Mouse (Mus musculus) skeletal muscle tissue, adult 2 months (tissue): ENCODE data around the gene Traf3ip2.

Experiments used
- DNase-seq: peaks from one replicate; pipeline ENCODE4 v3.0.0-alpha.2; 2012; ENCODE audit warnings: low read depth, low spot score

Traf3ip2 gene

DNA sequence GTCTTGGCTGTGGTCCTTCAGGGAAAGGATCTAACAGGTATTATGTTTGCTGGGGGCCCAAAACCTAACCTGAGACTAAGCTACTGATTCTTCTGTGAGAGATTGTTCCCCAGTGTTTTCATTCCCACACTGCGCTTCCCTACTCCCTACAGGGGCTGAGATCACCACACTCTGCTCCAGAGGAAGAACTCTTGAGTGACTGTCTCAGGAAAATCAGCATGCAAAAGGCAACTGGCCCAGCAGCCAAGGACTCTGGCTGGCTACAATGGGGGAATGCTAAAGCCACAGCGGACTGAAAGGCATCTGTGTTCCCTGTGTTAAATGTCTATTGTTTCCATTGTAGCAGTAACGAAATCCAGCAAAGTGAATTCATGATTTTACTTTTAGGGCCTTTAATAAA is 62.0 kb downstream of the Traf3ip2 start:
- DNase-seq: no peak

GRCm38 (mm10) chr10:39678199-39678791 is 65.6 kb downstream of the Traf3ip2 start:
- no peak for DNase-seq

GRCm38 (mm10) chr10:39681014-39681413 is 68.3 kb downstream of the Traf3ip2 start:
- DNase-seq: no peak

DNA sequence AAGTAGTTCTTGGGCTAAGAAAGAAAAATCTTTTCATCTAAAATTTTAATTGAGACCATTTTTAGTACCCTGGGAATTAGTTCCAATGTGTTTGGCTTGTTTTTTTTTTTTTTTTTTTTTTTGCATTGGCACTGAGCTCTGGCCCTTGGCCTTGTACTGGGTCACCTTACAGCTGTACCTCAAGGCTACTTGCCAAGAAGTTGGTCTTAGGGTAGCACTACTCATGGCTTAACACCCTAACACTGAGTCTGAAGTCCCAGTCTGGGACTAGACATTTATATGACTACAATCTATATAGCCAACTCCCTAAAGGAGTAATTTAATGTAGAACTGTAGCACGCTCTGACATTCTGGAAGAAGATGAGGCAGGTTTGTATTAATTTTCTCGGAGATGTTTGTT is 69.8 kb downstream of the Traf3ip2 start:
- peak; percentile 79 for DNase-seq

DNA sequence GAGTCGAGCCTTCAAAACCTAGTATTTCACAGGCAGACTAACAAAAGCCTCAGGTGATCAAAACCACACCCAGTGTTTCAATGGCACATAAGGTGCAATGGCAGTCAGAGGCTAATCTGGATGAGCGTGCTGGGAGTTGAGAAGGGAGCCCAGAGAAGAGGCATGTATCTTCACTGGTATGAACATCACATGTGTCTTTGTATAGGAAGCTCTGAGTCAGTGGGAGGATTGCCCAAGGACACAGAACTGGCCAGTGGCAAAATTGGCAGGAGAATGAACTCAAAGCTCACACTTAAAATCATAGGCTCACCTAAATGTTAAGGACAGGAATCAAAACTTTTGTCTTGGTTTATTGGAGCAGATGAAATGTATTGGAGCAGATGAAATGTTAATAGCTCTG is 70.7 kb downstream of the Traf3ip2 start:
- DNase-seq: no peak

GRCm38 (mm10) chr10:39686811-39687210 is 74.1 kb downstream of the Traf3ip2 start:
- no peak for DNase-seq

DNA sequence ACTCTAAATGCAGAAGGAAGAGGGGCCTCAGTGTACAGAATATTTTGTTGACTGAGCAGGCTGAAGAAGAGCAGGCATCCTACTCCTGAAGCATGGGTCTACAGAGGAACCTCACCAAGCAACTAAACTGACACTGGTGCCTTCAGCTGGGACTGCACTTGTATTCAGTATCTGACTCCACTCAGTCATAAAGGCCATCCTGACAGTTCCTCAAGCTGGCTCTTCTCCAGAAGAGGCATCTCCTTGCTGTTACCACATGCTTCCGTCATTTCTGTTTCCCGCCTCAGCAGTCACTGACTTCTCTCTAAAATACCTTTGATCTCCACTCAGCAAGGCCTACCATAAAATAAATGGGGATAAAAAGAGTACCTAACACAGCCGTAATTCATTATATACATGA is 75.1 kb downstream of the Traf3ip2 start:
- peak; percentile 39 for DNase-seq

- DNase-seq: peak; percentile 61
Measured at GRCm38 (mm10) chr10:39691351-39692064, 78.8 kb downstream of the Traf3ip2 start.

DNA sequence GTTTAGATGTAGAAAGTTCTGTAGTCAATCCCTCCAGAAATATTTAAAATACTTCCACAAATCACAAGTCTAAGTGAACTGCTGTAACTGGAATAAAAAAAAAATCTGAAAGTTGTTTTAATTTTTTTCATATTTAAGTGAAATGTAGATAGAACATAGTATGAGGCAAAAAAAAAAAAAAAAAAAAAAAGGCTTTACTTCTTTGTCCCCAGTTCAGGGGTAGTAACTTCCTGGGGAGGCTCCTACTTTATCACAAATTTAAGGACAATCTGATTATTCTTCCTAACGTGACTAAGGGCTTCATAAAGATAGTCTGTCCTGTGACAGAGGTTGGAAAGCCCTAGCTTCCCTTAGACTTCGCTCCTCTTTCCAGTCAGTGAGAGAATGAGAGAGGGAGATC is 79.4 kb downstream of the Traf3ip2 start:
- no peak for DNase-seq
